Mouse (Mus musculus) thymus, adult 2 months (tissue): ENCODE data around the gene Aldh2.
"Not testable (repeated sequence)": the region's sequence is repeated elsewhere in the genome, so short reads cannot be mapped to it uniquely, and the experiment has no call there.

Source experiments
- CTCF ChIP-seq: fragments of 200-500 bp; IDR thresholded peaks from 2 replicates; pipeline ENCODE4 v1.5.1; 2012; ENCODE audit warnings: mild to moderate bottlenecking, control low read depth, low read length, moderate library complexity, borderline replicate concordance; ENCODE audit not compliant: control insufficient read depth, poor library complexity, insufficient read depth; ENCODE audit errors: extremely low read depth
- POLR2A ChIP-seq: fragments of 200-500 bp; IDR thresholded peaks from 2 replicates; pipeline ENCODE4 v1.6.1; 2012; ENCODE audit warnings: mild to moderate bottlenecking, low read length, control low read depth, moderate library complexity; ENCODE audit not compliant: control insufficient read depth, poor library complexity, insufficient read depth; ENCODE audit errors: extremely low read depth

DNA sequence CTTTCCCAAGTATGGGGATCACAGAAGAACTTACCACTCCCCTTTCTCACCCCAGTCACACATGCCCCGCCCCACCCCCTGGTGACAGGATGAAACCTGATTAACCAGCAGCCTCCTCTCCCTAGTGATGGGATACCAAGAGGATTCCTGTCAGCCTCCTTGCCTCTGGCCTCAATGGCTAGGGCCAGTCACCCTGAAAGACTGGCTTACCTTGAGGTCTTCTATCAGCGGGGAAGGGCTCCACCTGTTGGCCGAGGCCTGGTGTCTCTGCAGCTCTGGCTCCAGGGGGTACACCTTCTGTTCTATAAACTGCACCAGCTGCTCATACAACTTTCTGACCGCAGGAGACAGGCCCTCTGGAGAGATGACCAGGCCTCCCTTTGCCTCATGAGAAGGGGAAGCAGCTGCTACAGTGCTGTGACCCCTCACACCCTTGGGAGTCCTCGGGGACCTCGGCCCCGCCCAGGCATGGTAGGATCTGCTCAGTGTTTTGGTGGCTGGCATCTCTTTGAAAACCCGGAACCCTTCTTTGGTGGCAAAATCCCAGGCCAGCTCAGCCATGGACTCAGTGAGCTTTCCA, 16.0 kb upstream of the Aldh2 start:
- not testable (repeated sequence) for TF ChIP-seq CTCF, POLR2A
